Mouse (Mus musculus) 3134 (cell line): ENCODE results near the gene Srebf1.

ENCODE experiments used
- DNase-seq: peaks from one replicate; pipeline ENCODE4 v3.0.0-alpha.2; 2011; ENCODE audit warnings: low spot score; ENCODE audit not compliant: insufficient read length; ENCODE audit errors: extremely low read depth

The Srebf1 gene

GRCm38 (mm10) chr11:60240509-60240908, 18.1 kb upstream of the Srebf1 start:
- no peak for DNase-seq

- DNase-seq = no peak
These were observed 13.0 kb upstream of the Srebf1 start for GRCm38 (mm10) chr11:60235351-60235750.

GRCm38 (mm10) chr11:60233235-60233634, 10.9 kb upstream of the Srebf1 start:
- no peak for DNase-seq

- DNase-seq = no peak
These were observed 10.2 kb upstream of the Srebf1 start for GRCm38 (mm10) chr11:60232441-60233058.

GRCm38 (mm10) chr11:60231951-60232350, 9.6 kb upstream of the Srebf1 start:
- no peak for DNase-seq

- DNase-seq = no peak
These were observed 8.9 kb upstream of the Srebf1 start for GRCm38 (mm10) chr11:60231326-60231725.

- DNase-seq = no peak
These were observed 8.1 kb upstream of the Srebf1 start for GRCm38 (mm10) chr11:60230512-60230911.

GRCm38 (mm10) chr11:60229821-60230220, 7.4 kb upstream of the Srebf1 start:
- DNase-seq = no peak

- no peak for DNase-seq
These were observed 6.1 kb upstream of the Srebf1 start for GRCm38 (mm10) chr11:60228525-60228924.

- DNase-seq = no peak
These were observed 3.5 kb upstream of the Srebf1 start for GRCm38 (mm10) chr11:60225874-60226273.

- DNase-seq = no peak
These were observed 2.3 kb upstream of the Srebf1 start for GRCm38 (mm10) chr11:60224676-60225075.

GRCm38 (mm10) chr11:60222085-60222468, 304 bp downstream of the Srebf1 start:
- DNase-seq = no peak

- DNase-seq = no peak
These were observed 956 bp downstream of the Srebf1 start for GRCm38 (mm10) chr11:60221425-60221824.

- peak; percentile 96 for DNase-seq
These were observed 2.0 kb downstream of the Srebf1 start for GRCm38 (mm10) chr11:60220291-60220804.

- DNase-seq = no peak
These were observed 2.8 kb downstream of the Srebf1 start for GRCm38 (mm10) chr11:60219609-60220008.

- DNase-seq = no peak
These were observed 4.9 kb downstream of the Srebf1 start for GRCm38 (mm10) chr11:60217467-60217866.

- no peak for DNase-seq
These were observed 5.7 kb downstream of the Srebf1 start for GRCm38 (mm10) chr11:60216671-60217070.

- no peak for DNase-seq
These were observed 9.1 kb downstream of the Srebf1 start for GRCm38 (mm10) chr11:60213266-60213665.

GRCm38 (mm10) chr11:60211761-60212160, 10.6 kb downstream of the Srebf1 start:
- DNase-seq = no peak

GRCm38 (mm10) chr11:60211152-60211551, 11.2 kb downstream of the Srebf1 start:
- no peak for DNase-seq

GRCm38 (mm10) chr11:60210305-60210724, 12.1 kb downstream of the Srebf1 start:
- DNase-seq = peak; percentile 95

GRCm38 (mm10) chr11:60209933-60210249, 12.5 kb downstream of the Srebf1 start:
- DNase-seq = no peak
